Mouse (Mus musculus) heart, adult 2 months (tissue): ENCODE data around the gene Hist1h2aa.

Source experiments
- CTCF ChIP-seq: fragments of 200-600 bp; IDR thresholded peaks from 2 replicates; pipeline ENCODE4 v1.8.1; 2022; ENCODE audit warnings: antibody characterized with exemption, mild to moderate bottlenecking, moderate library complexity
- EP300 ChIP-seq: fragments of 200-500 bp; IDR thresholded peaks from 2 replicates; pipeline ENCODE4 v1.6.1; 2011; ENCODE audit warnings: low read depth, low read length, control low read depth; ENCODE audit not compliant: insufficient read depth

- TF ChIP-seq CTCF (no peak), EP300 (no peak)
These were observed 5.6 kb upstream of the Hist1h2aa start for GRCm38 (mm10) chr13:23928637-23929036.
